Mouse (Mus musculus) liver, embryonic 16.5 days (tissue): Measurements from ENCODE around the gene Olfr288. TPM values are rescaled to one million over a fixed set of nuclear protein-coding genes. Genes with fewer than 3 reads are reported as not detected.

Experiments used
- ATAC-seq: fragments of 200-750 bp; cut with Nextera tagmentation; 2 replicates; pipeline ENCODE4 v1.8.0; 2017; ENCODE audit warnings: low read depth, mild to moderate bottlenecking, moderate number of reproducible peaks, moderate library complexity
- H3K27ac ChIP-seq: fragments of 300-500 bp; sonication (generic); 2 replicates; pipeline ENCODE4 v1.5.1; 2014; ENCODE audit warnings: mild to moderate bottlenecking, low read length
- H3K27me3 ChIP-seq: fragments of 300-500 bp; sonication (generic); 2 replicates; pipeline ENCODE4 v1.6.1; 2014; ENCODE audit warnings: low read depth, low read length, mixed read lengths; ENCODE audit not compliant: control insufficient read depth, insufficient read depth
- H3K36me3 ChIP-seq: fragments of 300-500 bp; sonication (generic); 2 replicates; pipeline ENCODE4 v1.6.1; 2014; ENCODE audit warnings: mild to moderate bottlenecking; ENCODE audit not compliant: control insufficient read depth, insufficient read depth
- H3K4me1 ChIP-seq: fragments of 300-500 bp; sonication (generic); 2 replicates; pipeline ENCODE4 v1.6.1; 2014; ENCODE audit warnings: low read depth, low read length, mixed read lengths; ENCODE audit not compliant: control insufficient read depth
- H3K4me2 ChIP-seq: fragments of 300-500 bp; sonication (generic); 2 replicates; pipeline ENCODE4 v1.6.1; 2014; ENCODE audit warnings: low read depth, low read length, mixed read lengths
- H3K4me3 ChIP-seq: fragments of 300-500 bp; sonication (generic); 2 replicates; pipeline ENCODE4 v1.5.1; 2014; ENCODE audit warnings: low read depth, mild to moderate bottlenecking, low read length
- H3K9ac ChIP-seq: fragments of 300-500 bp; sonication (generic); 2 replicates; pipeline ENCODE4 v1.6.1; 2014; ENCODE audit warnings: low read depth, low read length
- H3K9me3 ChIP-seq: fragments of 300-500 bp; sonication (generic); replicated peaks from 2 replicates; pipeline ENCODE4 v1.6.1; 2016; ENCODE audit warnings: low read length; ENCODE audit not compliant: control insufficient read depth
- WGBS: fragments of 180-500 bp; shearing (Covaris S2); extraction: QIAGEN DNeasy Blood & Tissue Kit; methylation state at CpG from one replicate; pipeline ENCODE4 v1.1.7; 2014; ENCODE audit not compliant: insufficient replicate concordance; 5-methylcytosine and 5-hydroxymethylcytosine counted together
- polyA plus RNA-seq: library from polyadenylated mRNA; unstranded; fragments of >200 nt; fragmentation: Nextera tagmentation; extraction: Ambion mirVana; gene quantifications from 2 replicates; pipeline ENCODE4 v1.2.1, GENCODE M21; 2015

Olfr288 gene
- polyA plus RNA-seq, result not detected in 2 replicates

- H3K36me3 ChIP-seq, result no peaks in the 10 kb centered on the region
- no peak for ATAC-seq
- no peak within 1 kb of the TSS for H3K4me3 ChIP-seq
- 39% methylated on average over 3 of the region's 3 CpGs for WGBS
- H3K4me1 ChIP-seq, result no peaks in the 10 kb centered on the region
- H3K9me3 ChIP-seq, result no peaks in the 10 kb centered on the region
- H3K9ac ChIP-seq, result no peak within 1 kb of the TSS
- no peak within 1 kb of the TSS for H3K4me2 ChIP-seq
- H3K27me3 ChIP-seq, result no peaks in the 10 kb centered on the region
- H3K27ac ChIP-seq, result no peak within 1 kb of the TSS
Measured at GRCm38 (mm10) chr15:98195442-98195841, at the start of gene Olfr288. TSS of gene Olfr288 (minus strand) at chr15:98195542.

GRCm38 (mm10) chr15:98235442-98235841, 40.1 kb upstream of the Olfr288 start:
- 45% methylated on average over 4 of the region's 4 CpGs for WGBS
- Histone ChIP-seq H3K4me3 (no peak overlapping the region), H3K9me3 (no peaks in the 10 kb centered on the region), H3K36me3 (no peaks in the 10 kb centered on the region), H3K4me1 (no peaks in the 10 kb centered on the region), H3K9ac (no peak overlapping the region), H3K4me2 (no peak overlapping the region), H3K27me3 (no peaks in the 10 kb centered on the region), H3K27ac (no peak overlapping the region)
- no peak for ATAC-seq

- whole genome bisulfite sequencing, result 51% methylated on average over 4 of the region's 4 CpGs
Measured at GRCm38 (mm10) chr15:98234350-98234749, 39.0 kb upstream of the Olfr288 start, which contains the start of gene Olfr286. TSS of gene Olfr286 (minus strand) at chr15:98234450.

GRCm38 (mm10) chr15:98226096-98226495, 30.8 kb upstream of the Olfr288 start:
- 60% methylated on average over 7 of the region's 7 CpGs for WGBS
- H3K27ac ChIP-seq, result no peak overlapping the region
- no peak overlapping the region for H3K4me2 ChIP-seq
- H3K4me3 ChIP-seq, result no peak overlapping the region
- no peaks in the 10 kb centered on the region for H3K36me3 ChIP-seq
- ATAC-seq, result no peak
- H3K9ac ChIP-seq, result no peak overlapping the region
- no peaks in the 10 kb centered on the region for H3K4me1 ChIP-seq
- no peaks in the 10 kb centered on the region for H3K9me3 ChIP-seq
- H3K27me3 ChIP-seq, result no peaks in the 10 kb centered on the region

More at GRCm38 (mm10) chr15:98234350-98234749, 39.0 kb upstream of the Olfr288 start, which contains the start of gene Olfr286:
- Histone ChIP-seq H3K9me3 (no peaks in the 10 kb centered on the region), H3K4me1 (no peaks in the 10 kb centered on the region), H3K36me3 (no peaks in the 10 kb centered on the region), H3K9ac (no peak within 1 kb of the TSS), H3K4me3 (no peak within 1 kb of the TSS), H3K27ac (no peak within 1 kb of the TSS), H3K27me3 (no peaks in the 10 kb centered on the region), H3K4me2 (no peak within 1 kb of the TSS)
- no peak for ATAC-seq

GRCm38 (mm10) chr15:98225610-98226009, 30.3 kb upstream of the Olfr288 start:
- ATAC-seq, result no peak
- Histone ChIP-seq H3K36me3 (no peaks in the 10 kb centered on the region), H3K4me1 (no peaks in the 10 kb centered on the region), H3K9ac (no peak overlapping the region), H3K4me2 (no peak overlapping the region), H3K27me3 (no peaks in the 10 kb centered on the region), H3K9me3 (no peaks in the 10 kb centered on the region), H3K4me3 (no peak overlapping the region), H3K27ac (no peak overlapping the region)
- 38% methylated on average over 16 of the region's 16 CpGs for WGBS

- Histone ChIP-seq H3K4me1 (no peaks in the 10 kb centered on the region), H3K36me3 (no peaks in the 10 kb centered on the region), H3K27me3 (no peaks in the 10 kb centered on the region), H3K9ac (no peak overlapping the region), H3K9me3 (no peaks in the 10 kb centered on the region), H3K27ac (no peak overlapping the region), H3K4me2 (no peak overlapping the region), H3K4me3 (no peak overlapping the region)
- ATAC-seq, result no peak
Measured at GRCm38 (mm10) chr15:98222377-98222776, 27.0 kb upstream of the Olfr288 start.

GRCm38 (mm10) chr15:98220877-98221276, 25.5 kb upstream of the Olfr288 start, which contains the start of the genes Gm44579 and Olfr287:
TSS of gene Gm44579 (minus strand) at chr15:98220977.
TSS of gene Olfr287 (minus strand) at chr15:98221056.
- 63% methylated on average over 4 of the region's 4 CpGs for WGBS

GRCm38 (mm10) chr15:98214130-98214529, 18.8 kb upstream of the Olfr288 start:
- Histone ChIP-seq H3K4me3 (no peak overlapping the region), H3K36me3 (no peaks in the 10 kb centered on the region), H3K27me3 (no peaks in the 10 kb centered on the region), H3K9ac (no peak overlapping the region), H3K27ac (no peak overlapping the region), H3K4me1 (no peaks in the 10 kb centered on the region), H3K9me3 (no peaks in the 10 kb centered on the region), H3K4me2 (no peak overlapping the region)
- no peak for ATAC-seq
- WGBS, result 24% methylated on average over 5 of the region's 5 CpGs

More at GRCm38 (mm10) chr15:98220877-98221276, 25.5 kb upstream of the Olfr288 start, which contains the start of the genes Gm44579 and Olfr287:
- Histone ChIP-seq H3K36me3 (no peaks in the 10 kb centered on the region), H3K9ac (no peak within 1 kb of the TSS), H3K27ac (no peak within 1 kb of the TSS), H3K27me3 (no peaks in the 10 kb centered on the region), H3K4me1 (no peaks in the 10 kb centered on the region), H3K4me3 (no peak within 1 kb of the TSS), H3K4me2 (no peak within 1 kb of the TSS), H3K9me3 (no peaks in the 10 kb centered on the region)
- ATAC-seq, result no peak

GRCm38 (mm10) chr15:98213336-98213870, 18.1 kb upstream of the Olfr288 start:
- Histone ChIP-seq H3K4me1 (no peaks in the 10 kb centered on the region), H3K36me3 (no peaks in the 10 kb centered on the region), H3K9ac (no peak overlapping the region), H3K27ac (no peak overlapping the region), H3K4me3 (no peak overlapping the region), H3K27me3 (no peaks in the 10 kb centered on the region), H3K9me3 (no peaks in the 10 kb centered on the region), H3K4me2 (no peak overlapping the region)
- ATAC-seq, result no peak
- 38% methylated on average over 5 of the region's 5 CpGs for WGBS
